Mouse (Mus musculus) granulocyte monocyte progenitor cell, adult 5-6 weeks (primary cell): ENCODE measurements around the gene Aff3. TPM values are rescaled to one million over a fixed set of nuclear protein-coding genes. Genes with fewer than 3 reads are reported as not detected.

Experiments used
- ATAC-seq: replicated peaks from 2 replicates; pipeline ENCODE4 v1.8.0; 2016; ENCODE audit warnings: mild to moderate bottlenecking, moderate TSS enrichment, inconsistent platforms; ENCODE audit not compliant: poor library complexity, severe bottlenecking
- total RNA-seq, 2 experiments: library from RNA; stranded (forward) in 1 of 2; stranded (reverse) in 1 of 2; fragments of 200-712, 200-1000 nt in 1 of 2; fragments of >200 nt in 1 of 2; fragmentation: Nextera tagmentation in 1 of 2; gene quantifications; 2 replicates each; pipeline ENCODE4 v1.2.3; 2014 to 2017

Gene Aff3
- total RNA-seq, 2 experiments from 2014 or later = 19.1 to 31.5 TPM

DNA sequence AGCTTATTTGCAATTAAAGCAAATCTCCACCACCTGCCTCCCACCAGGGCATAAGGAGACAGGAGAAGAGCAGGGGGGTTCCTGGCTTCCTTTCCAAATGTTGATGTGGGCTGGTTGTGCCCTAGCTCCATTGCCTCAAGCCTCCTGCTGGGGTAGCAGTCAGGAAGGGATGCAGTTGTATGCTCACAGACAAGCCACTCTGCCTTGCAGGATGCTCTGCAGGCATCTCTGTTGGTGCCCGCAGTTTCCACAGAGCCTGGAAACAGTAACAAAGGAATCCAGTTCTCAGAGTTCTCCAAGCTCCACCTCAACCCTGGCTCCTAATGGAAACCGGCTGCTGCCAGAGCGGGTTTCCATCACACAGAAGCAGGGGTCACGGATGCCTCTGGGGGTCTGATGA is 58.0 kb downstream of the Aff3 start:
- no peak for ATAC-seq

DNA sequence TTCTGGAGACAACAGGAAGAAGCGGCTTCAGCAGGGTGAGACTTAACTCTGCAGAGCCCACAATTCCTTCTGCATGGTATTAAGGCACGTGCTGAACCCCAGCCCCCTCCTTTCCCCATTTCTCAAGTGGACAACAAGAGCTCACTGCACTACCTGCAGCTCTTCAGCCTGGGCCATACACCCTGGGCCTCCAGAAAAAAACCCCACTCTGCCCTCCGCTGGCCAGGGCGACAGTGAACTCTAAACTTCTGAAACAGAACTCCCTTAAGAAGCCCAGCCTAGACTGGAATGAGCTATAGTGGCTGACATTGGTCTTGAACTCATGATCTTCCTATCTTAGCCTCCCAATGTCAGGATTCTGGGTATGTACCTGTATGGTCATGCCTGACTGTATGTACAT is 59.3 kb downstream of the Aff3 start:
- no peak for ATAC-seq

DNA sequence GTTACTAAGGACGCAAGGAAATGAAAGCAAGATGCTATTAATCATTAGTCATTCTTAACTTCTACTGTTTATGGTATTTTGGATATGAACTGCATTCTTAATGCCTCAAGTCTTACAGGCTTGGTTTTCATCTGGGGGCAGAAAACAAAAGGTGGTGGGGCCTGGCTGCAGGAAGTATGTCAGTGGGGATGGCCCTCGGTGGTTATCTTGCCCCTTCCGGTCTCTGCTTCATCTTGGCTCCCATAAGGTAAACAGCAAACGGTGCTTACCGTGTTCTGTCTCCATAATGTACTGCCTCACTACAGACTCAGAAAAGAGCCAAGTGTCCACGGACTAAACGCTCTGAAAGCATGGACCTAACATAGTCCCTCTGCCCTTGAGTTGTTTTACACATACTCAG is 60.1 kb downstream of the Aff3 start:
- no peak for ATAC-seq

DNA sequence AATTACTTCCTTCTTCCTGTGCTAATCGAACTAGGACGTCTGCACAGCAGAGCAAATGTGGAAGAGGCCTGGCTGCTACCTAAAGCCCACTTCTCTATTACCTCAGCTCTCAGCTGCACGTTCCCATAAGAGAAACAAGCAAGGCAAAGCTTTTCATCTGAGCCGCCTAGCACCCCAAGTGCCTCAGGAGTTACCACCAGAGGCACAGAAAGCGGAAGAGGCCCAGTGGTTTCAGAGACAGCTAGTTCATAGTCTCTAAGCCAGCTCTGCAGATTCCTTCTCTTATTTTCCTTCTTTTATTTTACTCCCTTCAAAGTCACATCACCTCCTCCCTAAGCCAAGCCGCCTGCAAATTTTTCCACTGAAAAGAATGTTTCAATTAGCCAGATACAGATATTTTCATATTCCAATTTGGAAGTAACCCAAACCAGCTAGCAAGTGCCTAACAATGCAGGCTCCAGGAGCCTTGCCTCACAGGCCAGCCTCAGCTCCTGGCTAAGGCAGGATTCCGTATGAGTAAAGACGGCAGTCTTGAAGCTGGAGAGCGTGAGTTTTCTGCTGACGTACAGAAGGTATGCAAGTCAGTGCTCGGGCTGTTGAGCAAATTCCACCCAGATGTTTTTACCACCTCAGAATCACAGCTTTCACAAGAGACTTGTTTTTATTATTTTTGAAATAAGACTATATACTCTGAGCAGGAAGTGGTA is 62.8 kb downstream of the Aff3 start:
- ATAC-seq = peak; percentile 90

DNA sequence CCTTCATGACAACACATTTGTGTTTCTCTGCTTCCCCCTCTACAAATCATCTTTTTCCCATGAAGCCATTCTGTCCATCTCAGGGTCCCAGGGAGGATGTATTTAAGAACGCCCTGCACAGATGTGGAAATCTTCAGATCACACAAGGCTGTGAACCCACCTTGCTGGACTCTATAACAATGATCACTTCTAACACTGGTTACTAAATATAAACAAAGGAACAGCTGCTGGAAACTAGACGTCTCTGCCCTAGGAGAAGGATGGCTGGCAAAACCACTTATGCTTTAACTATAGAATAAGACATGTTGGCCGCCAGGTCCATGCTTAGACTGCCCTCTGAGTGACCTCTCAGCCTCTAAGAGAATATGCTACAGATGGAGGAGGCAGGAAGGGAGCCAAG is 69.4 kb downstream of the Aff3 start:
- no peak for ATAC-seq

DNA sequence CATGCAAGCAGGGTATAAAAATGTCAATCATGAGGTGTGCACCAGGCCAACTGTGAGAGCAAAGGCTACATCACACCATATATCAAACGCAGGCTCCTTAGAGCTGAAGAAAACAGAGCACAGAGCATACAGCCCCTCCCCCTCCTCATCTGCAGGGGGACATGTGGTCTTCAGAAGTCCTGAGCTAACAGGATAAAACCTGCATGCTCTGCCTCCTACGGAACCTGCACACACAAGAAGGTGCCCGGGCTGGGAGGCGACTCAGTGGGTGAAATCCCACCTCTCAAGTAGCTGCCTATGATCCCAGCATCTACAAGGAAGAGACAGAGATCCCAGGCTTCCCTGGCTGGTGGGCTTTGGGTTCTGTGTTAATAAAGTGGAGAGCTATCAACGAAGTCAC is 70.0 kb downstream of the Aff3 start:
- no peak for ATAC-seq

DNA sequence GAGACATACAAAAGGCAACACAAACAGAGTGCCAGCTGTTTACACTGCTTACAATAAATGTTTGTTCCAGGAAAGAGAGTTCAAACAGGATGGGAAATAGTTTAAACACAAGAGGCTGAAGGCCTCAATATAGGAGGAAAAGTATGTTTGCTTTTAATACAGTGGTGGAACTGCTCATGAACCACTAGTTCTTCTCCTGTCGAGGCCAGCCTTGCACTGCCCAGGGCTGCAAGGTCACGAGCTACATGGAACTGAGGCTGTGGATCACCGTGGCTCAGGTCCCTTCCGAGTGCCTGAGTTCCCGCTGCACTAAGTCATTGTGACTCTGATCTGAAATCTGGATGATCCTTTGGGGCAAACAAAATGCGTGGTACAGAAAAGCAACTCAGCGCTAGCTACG is 73.6 kb downstream of the Aff3 start:
- no peak for ATAC-seq

DNA sequence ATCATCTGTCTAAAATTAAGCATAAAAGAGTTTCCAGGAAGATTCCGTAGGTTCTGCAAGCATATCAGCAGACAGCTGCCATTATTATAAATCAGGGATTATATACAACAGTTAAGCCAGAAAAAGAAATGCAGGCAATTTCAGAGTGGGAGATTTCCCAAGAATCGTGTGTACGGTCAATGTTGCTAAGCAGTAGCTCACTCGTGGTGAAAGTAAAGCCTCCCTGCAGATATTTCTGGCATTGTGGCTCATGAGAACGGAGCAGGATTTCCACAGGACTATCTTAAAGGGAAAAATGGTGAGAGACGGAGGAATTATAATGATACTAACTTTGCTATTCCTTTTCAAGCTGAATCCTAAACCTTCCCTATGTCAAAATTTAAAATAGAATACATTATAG is 76.0 kb downstream of the Aff3 start:
- ATAC-seq = no peak

DNA sequence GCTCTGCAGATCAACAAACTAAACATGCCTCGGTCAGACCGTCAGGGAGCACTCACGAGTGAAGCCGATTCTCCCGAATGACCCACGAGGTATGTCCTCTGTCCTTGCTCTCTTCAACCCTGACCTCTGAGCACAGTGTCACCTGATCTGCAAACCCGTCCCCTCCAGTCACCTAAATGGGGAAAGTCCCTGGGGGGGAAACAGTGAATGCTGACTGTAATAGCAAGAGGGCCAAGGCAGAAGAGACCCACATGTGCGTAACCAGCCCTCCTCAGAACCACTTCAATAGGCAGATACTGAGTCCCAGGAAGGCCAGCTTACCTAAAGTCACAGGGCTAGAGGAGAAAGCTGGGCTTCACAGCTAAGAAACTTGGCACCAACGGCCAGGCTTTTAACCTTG is 82.4 kb downstream of the Aff3 start:
- no peak for ATAC-seq

DNA sequence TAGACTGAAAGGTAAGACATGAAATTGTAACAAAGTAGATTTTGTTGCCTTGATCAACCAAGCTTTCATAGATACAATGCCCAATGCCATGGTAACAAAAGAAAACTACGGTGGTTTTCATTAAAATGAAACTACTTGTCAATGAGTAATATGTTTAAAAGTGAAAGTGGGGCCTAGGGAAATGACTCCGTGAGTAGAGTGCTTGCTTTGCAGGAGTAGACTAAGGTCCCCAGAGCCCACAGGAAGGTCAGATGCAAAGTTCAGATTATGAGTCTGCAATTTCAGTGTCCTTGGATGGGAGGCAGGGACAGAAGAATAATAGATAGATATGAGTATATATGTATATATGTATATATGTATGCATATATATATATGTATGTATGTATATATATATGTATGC is 84.2 kb downstream of the Aff3 start:
- ATAC-seq = no peak

DNA sequence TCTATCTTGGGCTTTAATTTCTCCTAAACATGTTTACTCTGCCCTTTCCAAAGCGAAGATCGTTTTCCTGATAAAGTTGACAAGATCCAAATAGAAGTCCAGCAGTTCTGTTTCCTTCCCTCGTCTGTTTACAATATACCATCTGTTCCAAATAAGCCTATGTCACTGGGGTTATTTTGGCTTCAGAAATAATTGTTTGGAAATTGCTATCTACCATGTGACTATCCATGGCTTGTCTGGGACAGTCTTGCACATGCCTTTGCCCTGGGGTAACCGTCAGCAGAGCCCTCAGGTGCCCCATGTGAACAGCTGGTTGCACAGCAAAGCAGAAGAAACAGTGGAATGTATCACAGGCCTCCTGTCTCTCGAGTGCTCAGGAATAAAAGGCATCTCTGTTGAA is 86.4 kb downstream of the Aff3 start:
- no peak for ATAC-seq

DNA sequence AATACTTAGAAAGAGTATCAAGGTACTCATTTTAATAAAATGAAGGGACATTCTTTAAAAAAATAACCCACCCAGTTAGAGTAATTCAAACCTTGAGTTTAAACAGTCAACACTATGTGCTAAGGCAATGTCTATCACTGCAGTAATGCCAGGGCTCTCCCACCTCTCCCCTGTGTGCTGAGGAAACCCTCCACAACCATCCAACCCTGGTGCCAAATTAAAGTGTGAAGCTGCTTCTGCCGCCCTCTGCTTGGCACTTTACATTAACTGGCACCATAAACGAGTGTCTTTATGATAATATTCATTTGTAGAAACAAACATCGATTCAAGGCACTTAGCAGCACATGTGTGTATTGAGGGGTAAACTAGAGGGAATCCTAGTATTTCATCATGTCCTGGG is 97.0 kb downstream of the Aff3 start:
- ATAC-seq = no peak

DNA sequence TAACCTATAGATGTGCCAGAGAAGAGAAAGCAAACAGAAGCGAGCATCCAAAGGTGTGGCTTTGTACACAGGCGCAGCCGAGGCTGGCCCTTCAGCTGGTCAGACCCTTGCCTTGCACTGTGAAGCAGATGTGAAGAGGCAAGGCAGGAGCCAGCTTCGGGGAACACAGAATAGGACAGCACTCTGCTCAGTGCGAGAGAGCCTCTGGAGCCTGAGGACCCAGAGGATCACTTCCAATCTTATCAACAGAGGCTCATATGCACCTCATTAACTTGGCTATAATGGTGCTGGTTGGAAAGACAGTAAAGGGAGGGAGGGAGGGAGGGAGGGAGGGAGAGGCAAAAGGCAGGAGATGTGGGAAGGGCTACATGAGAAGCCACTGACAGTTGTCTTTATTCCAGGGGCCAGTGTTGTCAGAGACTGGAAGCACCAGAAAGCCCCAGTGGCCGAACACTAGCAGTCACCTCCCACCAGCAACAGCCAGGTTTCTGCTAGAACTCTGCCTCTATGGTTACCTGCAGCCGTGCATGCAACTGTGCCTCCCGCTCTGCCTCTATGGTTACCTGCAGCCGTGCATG is 98.6 kb downstream of the Aff3 start:
- ATAC-seq = no peak

DNA sequence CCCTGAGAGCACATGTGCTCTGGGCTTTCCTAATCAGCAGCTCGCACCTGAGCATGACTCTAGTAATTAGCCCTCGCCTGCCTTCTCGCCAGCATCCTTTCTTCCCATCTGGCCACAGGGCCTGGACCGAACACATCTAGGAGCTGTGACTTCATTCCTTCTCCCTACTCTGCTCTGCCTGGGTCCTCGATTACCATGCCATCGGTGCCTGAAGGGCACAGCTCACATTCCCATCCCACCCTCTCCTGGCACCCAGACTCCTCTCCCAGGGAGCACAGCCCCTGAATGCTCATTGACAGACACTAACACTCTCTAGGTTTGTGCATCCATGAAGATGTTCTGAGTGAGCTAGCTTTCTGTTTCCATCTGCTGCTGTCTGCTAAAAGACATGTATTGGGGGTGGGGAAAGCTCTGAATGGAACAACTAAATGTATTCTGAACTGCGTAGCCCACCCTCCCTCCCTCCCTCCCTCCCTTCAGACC is 99.4 kb downstream of the Aff3 start:
- no peak for ATAC-seq

DNA sequence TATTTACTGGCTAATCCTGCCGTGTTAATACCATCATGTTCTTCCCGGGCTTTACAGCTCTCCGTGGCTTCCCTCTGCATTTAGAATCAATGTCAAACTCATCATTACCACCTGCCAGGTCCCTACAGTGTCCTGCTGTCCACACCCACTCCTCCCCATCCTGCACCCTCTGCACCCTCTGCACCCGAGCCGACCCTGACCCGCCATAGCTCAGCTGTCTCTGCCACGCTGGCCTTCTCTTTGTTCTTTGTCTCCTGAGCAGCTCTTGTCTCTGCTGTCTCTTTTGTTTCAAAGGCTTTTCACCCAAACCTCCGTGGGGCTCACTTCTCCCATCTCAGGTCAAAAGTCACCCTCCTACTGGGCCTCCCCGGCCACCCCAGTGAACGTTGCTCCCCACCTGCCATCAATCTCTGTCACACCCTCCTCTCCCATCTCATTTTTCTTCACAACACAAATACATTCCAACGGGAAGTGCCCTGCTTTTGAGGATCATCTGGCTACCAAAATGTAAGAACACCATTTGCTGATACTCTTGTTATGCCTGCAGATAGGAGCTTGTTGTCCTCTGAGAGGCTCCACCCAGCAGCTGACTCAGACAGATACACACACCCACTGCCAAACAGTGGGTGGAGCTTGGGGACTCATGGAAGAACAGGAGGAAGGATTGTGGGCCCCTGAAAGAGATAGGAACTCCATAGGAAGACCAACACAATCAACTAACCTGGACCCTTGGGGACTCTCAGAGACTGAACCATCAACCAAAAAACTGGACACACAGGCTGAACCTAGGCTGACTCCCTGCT is 102.2 kb downstream of the Aff3 start:
- no peak for ATAC-seq

DNA sequence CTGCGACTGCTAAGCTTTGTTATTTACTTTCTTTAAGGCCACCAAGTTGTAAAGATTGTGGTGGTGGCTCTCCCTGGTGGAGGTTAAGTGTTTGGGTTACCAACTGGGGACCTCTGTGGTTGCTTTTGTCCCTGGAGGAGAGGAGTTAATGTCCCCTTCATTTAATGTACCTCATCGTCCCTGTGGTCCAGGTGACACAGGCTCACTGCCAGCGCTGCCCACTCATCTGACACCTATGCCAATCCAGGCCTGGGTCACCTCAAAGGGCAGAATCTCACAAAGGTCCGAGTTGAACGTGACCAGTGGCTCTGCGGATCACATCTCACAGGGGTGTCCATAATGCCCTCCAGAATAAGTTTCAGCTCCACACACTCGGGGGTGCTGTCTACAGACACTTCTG is 103.4 kb downstream of the Aff3 start:
- ATAC-seq = no peak

DNA sequence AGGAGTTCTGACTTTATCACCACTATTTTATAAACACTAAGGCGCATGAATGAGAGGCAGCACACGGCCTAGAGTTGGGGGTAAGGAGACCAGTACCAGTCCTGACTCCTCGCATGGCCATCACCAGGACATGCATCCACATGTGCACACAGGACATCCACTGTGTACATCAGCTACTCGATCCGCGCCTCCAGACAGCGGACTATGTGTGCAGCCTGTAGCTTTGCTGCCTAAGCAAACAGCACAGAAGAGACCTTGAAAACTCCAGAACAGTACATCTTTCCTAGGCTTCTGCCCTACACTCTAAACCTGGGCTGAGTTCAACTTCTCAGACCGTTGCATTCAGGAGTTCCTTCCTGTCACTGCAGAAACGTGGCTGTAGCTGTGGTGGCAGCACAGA is 104.1 kb downstream of the Aff3 start:
- ATAC-seq = peak; percentile 34; the same call in 1 of the 2 replicates

DNA sequence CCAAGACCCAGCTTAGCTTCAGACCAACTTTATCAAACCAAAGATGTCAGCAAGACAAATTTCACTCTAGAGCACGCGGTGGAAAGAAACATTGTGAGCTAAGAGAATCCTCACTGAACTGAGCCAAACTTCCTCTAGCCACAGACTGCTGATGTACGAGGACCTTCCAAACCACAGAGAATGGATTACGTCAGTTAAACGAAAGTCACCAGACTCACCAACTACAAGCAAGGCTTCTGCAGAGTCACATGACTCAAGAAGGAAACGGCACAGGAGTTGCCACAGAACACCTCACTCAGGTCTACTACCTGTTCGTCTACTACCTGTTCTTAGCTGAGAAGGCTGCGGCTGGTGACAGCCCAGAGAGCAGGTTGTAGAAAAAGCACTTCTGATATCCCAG is 107.1 kb downstream of the Aff3 start:
- peak; percentile 88 for ATAC-seq

DNA sequence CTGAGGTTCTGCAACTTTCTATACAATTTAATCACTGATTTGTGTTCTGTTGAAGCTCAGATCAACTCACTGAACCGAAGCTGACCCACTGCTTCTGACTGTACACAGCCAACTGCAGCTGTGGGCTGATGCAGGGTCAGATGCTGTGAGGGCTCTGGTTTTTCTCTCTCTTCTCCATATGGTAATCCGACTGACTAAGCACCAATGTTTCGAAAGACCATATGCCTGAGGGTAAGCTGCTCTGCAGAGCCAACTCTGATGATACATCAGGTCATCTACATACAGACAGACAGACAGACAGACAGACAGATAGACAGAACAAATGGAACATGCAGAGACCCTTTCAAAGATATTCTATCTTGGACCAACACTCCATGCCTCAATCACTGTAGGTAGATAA is 110.2 kb downstream of the Aff3 start:
- no peak for ATAC-seq

DNA sequence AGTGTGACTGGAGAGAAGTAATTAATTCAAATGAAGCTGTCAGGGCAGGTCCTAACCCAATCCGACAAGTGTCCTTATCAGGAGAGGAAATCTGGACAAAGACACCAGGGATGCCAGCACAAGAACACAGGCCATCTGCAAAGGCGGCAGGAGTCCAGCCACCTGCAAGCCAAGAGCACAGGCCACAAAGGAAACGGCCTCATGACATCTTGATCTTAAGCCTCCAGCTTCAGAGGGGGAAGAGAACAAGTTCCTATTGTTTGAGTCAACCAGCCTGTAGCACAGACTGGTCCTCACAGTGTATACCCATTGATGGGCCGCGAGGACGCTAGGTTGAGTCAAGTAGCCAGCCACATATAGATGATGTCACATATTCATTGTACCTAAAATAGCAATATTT is 111.7 kb downstream of the Aff3 start:
- ATAC-seq = no peak

DNA sequence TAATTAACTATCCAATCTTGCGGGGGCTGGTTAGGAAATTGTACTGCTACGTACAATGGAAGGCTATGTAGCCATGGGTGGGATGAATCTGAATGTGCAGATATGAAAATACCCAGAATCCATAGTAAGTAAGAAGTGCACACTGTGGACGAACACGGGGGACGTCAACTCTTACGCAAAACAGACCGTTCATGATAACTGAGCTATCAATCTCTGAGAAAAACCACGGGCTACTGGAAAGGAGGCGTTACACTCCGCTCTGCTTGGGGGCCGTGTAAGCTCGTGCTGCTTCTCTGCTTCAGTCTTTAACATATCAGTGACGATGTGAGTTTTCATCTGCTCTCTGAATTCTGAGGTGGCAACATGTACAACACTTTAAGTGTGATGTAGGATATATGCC is 114.2 kb downstream of the Aff3 start:
- 0 out of 2 replicates have a peak, but pooled peaks have one; percentile 34 for ATAC-seq
